Mouse (Mus musculus): ENCODE data around the gene Ptpn4. TPM values are rescaled to one million over a fixed set of nuclear protein-coding genes. Genes with fewer than 3 reads are reported as not detected.

The Ptpn4 gene
- total RNA-seq, 1 experiment from 2014 or later, result 28.4 TPM

- ATAC-seq (ENCODE audit: extremely low read depth, insufficient number of reproducible peaks, low FRiP score, poor library complexity, severe bottlenecking), result no peak
Observed at GRCm38 (mm10) chr1:119828160-119828559, 9.3 kb downstream of the Ptpn4 start.

- 0 out of 2 replicates have a peak, but pooled peaks have one; percentile 26 for ATAC-seq (ENCODE audit: extremely low read depth, insufficient number of reproducible peaks, low FRiP score, poor library complexity, severe bottlenecking)
Observed at GRCm38 (mm10) chr1:119818704-119819103, 18.7 kb downstream of the Ptpn4 start.

GRCm38 (mm10) chr1:119807707-119808106 is 29.7 kb downstream of the Ptpn4 start:
- ATAC-seq (ENCODE audit: extremely low read depth, insufficient number of reproducible peaks, low FRiP score, poor library complexity, severe bottlenecking), result no peak

- ATAC-seq (ENCODE audit: extremely low read depth, insufficient number of reproducible peaks, low FRiP score, poor library complexity, severe bottlenecking), result no peak
Observed at GRCm38 (mm10) chr1:119805984-119806383, 31.4 kb downstream of the Ptpn4 start.

GRCm38 (mm10) chr1:119804586-119804985 is 32.8 kb downstream of the Ptpn4 start:
- ATAC-seq (ENCODE audit: extremely low read depth, insufficient number of reproducible peaks, low FRiP score, poor library complexity, severe bottlenecking), result no peak

GRCm38 (mm10) chr1:119795174-119795573 is 42.2 kb downstream of the Ptpn4 start:
- ATAC-seq (ENCODE audit: extremely low read depth, insufficient number of reproducible peaks, low FRiP score, poor library complexity, severe bottlenecking), result no peak

- ATAC-seq (ENCODE audit: extremely low read depth, insufficient number of reproducible peaks, low FRiP score, poor library complexity, severe bottlenecking), result no peak
Observed at GRCm38 (mm10) chr1:119794342-119794741, 43.1 kb downstream of the Ptpn4 start.

- ATAC-seq (ENCODE audit: extremely low read depth, insufficient number of reproducible peaks, low FRiP score, poor library complexity, severe bottlenecking), result no peak
Observed at GRCm38 (mm10) chr1:119790616-119791015, 46.8 kb downstream of the Ptpn4 start.

GRCm38 (mm10) chr1:119775915-119776314 is 61.5 kb downstream of the Ptpn4 start:
- no peak for ATAC-seq (ENCODE audit: extremely low read depth, insufficient number of reproducible peaks, low FRiP score, poor library complexity, severe bottlenecking)

- ATAC-seq (ENCODE audit: extremely low read depth, insufficient number of reproducible peaks, low FRiP score, poor library complexity, severe bottlenecking), result no peak
Observed at GRCm38 (mm10) chr1:119735692-119736091, 101.7 kb downstream of the Ptpn4 start.

GRCm38 (mm10) chr1:119734801-119735200 is 102.6 kb downstream of the Ptpn4 start:
- ATAC-seq (ENCODE audit: extremely low read depth, insufficient number of reproducible peaks, low FRiP score, poor library complexity, severe bottlenecking), result no peak

- no peak for ATAC-seq (ENCODE audit: extremely low read depth, insufficient number of reproducible peaks, low FRiP score, poor library complexity, severe bottlenecking)
Observed at GRCm38 (mm10) chr1:119731166-119731565, 106.2 kb downstream of the Ptpn4 start.

- no peak for ATAC-seq (ENCODE audit: extremely low read depth, insufficient number of reproducible peaks, low FRiP score, poor library complexity, severe bottlenecking)
Observed at GRCm38 (mm10) chr1:119713017-119713416, 124.4 kb downstream of the Ptpn4 start.

GRCm38 (mm10) chr1:119706471-119707217 is 130.8 kb downstream of the Ptpn4 start:
- no peak for ATAC-seq (ENCODE audit: extremely low read depth, insufficient number of reproducible peaks, low FRiP score, poor library complexity, severe bottlenecking)

- no peak for ATAC-seq (ENCODE audit: extremely low read depth, insufficient number of reproducible peaks, low FRiP score, poor library complexity, severe bottlenecking)
Observed at GRCm38 (mm10) chr1:119696860-119697259, 140.6 kb downstream of the Ptpn4 start.

- no peak for ATAC-seq (ENCODE audit: extremely low read depth, insufficient number of reproducible peaks, low FRiP score, poor library complexity, severe bottlenecking)
Observed at GRCm38 (mm10) chr1:119685773-119686558, 151.4 kb downstream of the Ptpn4 start.

- no peak for ATAC-seq (ENCODE audit: extremely low read depth, insufficient number of reproducible peaks, low FRiP score, poor library complexity, severe bottlenecking)
Observed at GRCm38 (mm10) chr1:119681663-119682213, 155.7 kb downstream of the Ptpn4 start.

GRCm38 (mm10) chr1:119674984-119675383 is 162.4 kb downstream of the Ptpn4 start:
- no peak for ATAC-seq (ENCODE audit: extremely low read depth, insufficient number of reproducible peaks, low FRiP score, poor library complexity, severe bottlenecking)

- no peak for ATAC-seq (ENCODE audit: extremely low read depth, insufficient number of reproducible peaks, low FRiP score, poor library complexity, severe bottlenecking)
Observed at GRCm38 (mm10) chr1:119666904-119667303, 170.5 kb downstream of the Ptpn4 start.

GRCm38 (mm10) chr1:119654307-119654706 is 183.1 kb downstream of the Ptpn4 start:
- ATAC-seq (ENCODE audit: extremely low read depth, insufficient number of reproducible peaks, low FRiP score, poor library complexity, severe bottlenecking), result no peak

All from neutrophil, adult 5-6 weeks (primary cell).